Mouse (Mus musculus): ENCODE measurements around the gene Spaca4.

DNA sequence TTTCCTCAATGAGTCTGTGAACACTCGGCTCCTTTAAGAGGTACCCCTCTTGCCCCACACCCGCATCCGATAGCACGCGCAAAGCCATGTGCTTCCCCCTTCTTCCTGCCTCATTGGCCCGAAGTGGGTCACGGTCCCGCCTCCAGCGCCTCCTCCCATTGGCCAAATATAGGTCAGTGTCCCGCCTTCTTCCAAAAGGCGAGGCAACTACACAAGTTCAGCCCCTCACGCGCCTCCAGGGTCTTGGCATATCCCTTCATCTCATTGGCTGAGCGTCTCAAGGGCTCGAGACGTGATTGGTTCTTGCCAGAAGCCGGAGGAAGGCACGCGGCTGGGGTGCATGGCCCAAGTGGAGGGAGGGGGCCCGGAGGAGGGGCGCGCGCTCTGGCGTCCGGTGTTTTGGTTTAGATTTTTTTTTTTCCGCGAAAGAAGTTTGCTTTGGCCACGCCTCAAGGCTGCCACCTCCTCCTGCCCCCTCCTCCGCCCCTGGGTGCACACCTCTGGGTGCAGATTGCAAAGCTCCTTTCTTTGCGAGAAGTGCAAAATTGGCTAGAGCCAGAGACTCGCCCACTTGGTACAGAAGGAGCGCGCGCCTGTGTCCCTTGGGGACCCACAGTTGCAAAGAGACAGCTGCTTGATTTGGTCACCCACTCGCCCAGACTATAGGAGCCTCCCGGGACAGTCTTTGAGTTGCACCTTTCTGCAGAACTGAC is 20.7 kb downstream of the Spaca4 start, which contains the start of gene Dbp:
- TF ChIP-seq TAL1 (IDR thresholded peaks at IDR 0.05; ENCODE audit: low read length) = no peak
- TF ChIP-seq GATA1 (IDR thresholded peaks at IDR 0.05; ENCODE audit: low read length) = no peak
